Mouse (Mus musculus) midbrain, embryonic 13.5 days (tissue): ENCODE measurements at regions not wholly inside any gene's neighbourhood (a gene's known extent, or its start where the extent isn't known, plus 50 kb on each side); places are given as distances from the start of the nearest gene placed in this dataset.

Experiments used
- ATAC-seq: fragments of 200-750 bp; cut with Nextera tagmentation; 2 replicates; pipeline ENCODE4 v1.8.0; 2017; ENCODE audit warnings: mild to moderate bottlenecking, moderate TSS enrichment, moderate library complexity
- H3K27ac ChIP-seq: fragments of 300-500 bp; sonication (generic); 2 replicates; pipeline ENCODE4 v1.5.1; 2015; ENCODE audit warnings: inconsistent platforms, mild to moderate bottlenecking, moderate library complexity
- H3K27me3 ChIP-seq: fragments of 300-500 bp; sonication (generic); 2 replicates; pipeline ENCODE4 v1.6.1; 2015; ENCODE audit warnings: mild to moderate bottlenecking, inconsistent platforms
- H3K36me3 ChIP-seq: fragments of 300-500 bp; sonication (generic); 2 replicates; pipeline ENCODE4 v1.6.1; 2015; ENCODE audit warnings: mild to moderate bottlenecking, inconsistent platforms
- H3K4me1 ChIP-seq: fragments of 300-500 bp; sonication (generic); replicated peaks from 2 replicates; pipeline ENCODE4 v1.6.1; 2015; ENCODE audit warnings: inconsistent platforms
- H3K4me2 ChIP-seq: fragments of 300-500 bp; sonication (generic); replicated peaks from 2 replicates; pipeline ENCODE4 v1.6.1; 2015; ENCODE audit warnings: moderate library complexity, mild to moderate bottlenecking, inconsistent platforms
- H3K4me3 ChIP-seq: fragments of 300-500 bp; sonication (generic); replicated peaks from 2 replicates; pipeline ENCODE4 v1.5.1; 2015; ENCODE audit warnings: mild to moderate bottlenecking, inconsistent platforms
- H3K9ac ChIP-seq: fragments of 300-500 bp; sonication (generic); replicated peaks from 2 replicates; pipeline ENCODE4 v1.6.1; 2015; ENCODE audit warnings: mild to moderate bottlenecking, inconsistent platforms
- H3K9me3 ChIP-seq: fragments of 300-500 bp; sonication (generic); 2 replicates; pipeline ENCODE4 v1.6.1; 2016; ENCODE audit warnings: mild to moderate bottlenecking, inconsistent platforms
- WGBS: fragments of 180-500 bp; shearing (Covaris S2); methylation state at CpG from one replicate; pipeline ENCODE4 v1.1.7; 2015; 5-methylcytosine and 5-hydroxymethylcytosine counted together

- Histone ChIP-seq H3K27me3 (no peaks in the 10 kb centered on the region), H3K4me2 (no peak overlapping the region), H3K9me3 (no peaks in the 10 kb centered on the region), H3K9ac (no peak overlapping the region), H3K27ac (peak overlapping the region; percentile 46; the same call in 1 of the 2 replicates), H3K4me1 (peaks cover 33% of the 10 kb centered on the region), H3K4me3 (no peak overlapping the region), H3K36me3 (no peaks in the 10 kb centered on the region)
- 57% methylated on average over 5 of the region's 5 CpGs for WGBS
- no peak for ATAC-seq
Measured at GRCm38 (mm10) chr13:112000696-112001095, 191.9 kb upstream of the Map3k1 start.

GRCm38 (mm10) chr13:112001155-112002025 lies 192.6 kb upstream of the Map3k1 start:
- no peaks in the 10 kb centered on the region for H3K9me3 ChIP-seq
- peaks cover 30% of the 10 kb centered on the region for H3K4me1 ChIP-seq
- no peaks in the 10 kb centered on the region for H3K27me3 ChIP-seq
- H3K27ac ChIP-seq: peak overlapping the region; percentile 46; the same call in 1 of the 2 replicates
- WGBS: 41% methylated on average over 20 of the region's 20 CpGs
- H3K36me3 ChIP-seq: no peaks in the 10 kb centered on the region
- no peak overlapping the region for H3K4me3 ChIP-seq
- peak; percentile 51 for ATAC-seq
- H3K4me2 ChIP-seq: no peak overlapping the region
- H3K9ac ChIP-seq: no peak overlapping the region

GRCm38 (mm10) chr13:112002661-112003347 lies 194.0 kb upstream of the Map3k1 start:
- Histone ChIP-seq H3K4me2 (no peak overlapping the region), H3K4me3 (no peak overlapping the region), H3K9me3 (no peaks in the 10 kb centered on the region), H3K4me1 (peaks cover 22% of the 10 kb centered on the region), H3K9ac (no peak overlapping the region), H3K36me3 (no peaks in the 10 kb centered on the region), H3K27ac (no peak overlapping the region), H3K27me3 (no peaks in the 10 kb centered on the region)
- WGBS: 63% methylated on average over 15 of the region's 15 CpGs
- no peak for ATAC-seq

GRCm38 (mm10) chr13:112003445-112003844 lies 194.7 kb upstream of the Map3k1 start:
- H3K36me3 ChIP-seq: no peaks in the 10 kb centered on the region
- no peak overlapping the region for H3K4me2 ChIP-seq
- no peak for ATAC-seq
- no peaks in the 10 kb centered on the region for H3K27me3 ChIP-seq
- H3K9me3 ChIP-seq: no peaks in the 10 kb centered on the region
- 80% methylated on average over 7 of the region's 7 CpGs for WGBS
- H3K4me1 ChIP-seq: peaks cover 22% of the 10 kb centered on the region
- H3K27ac ChIP-seq: no peak overlapping the region
- H3K4me3 ChIP-seq: no peak overlapping the region
- H3K9ac ChIP-seq: no peak overlapping the region

DNA sequence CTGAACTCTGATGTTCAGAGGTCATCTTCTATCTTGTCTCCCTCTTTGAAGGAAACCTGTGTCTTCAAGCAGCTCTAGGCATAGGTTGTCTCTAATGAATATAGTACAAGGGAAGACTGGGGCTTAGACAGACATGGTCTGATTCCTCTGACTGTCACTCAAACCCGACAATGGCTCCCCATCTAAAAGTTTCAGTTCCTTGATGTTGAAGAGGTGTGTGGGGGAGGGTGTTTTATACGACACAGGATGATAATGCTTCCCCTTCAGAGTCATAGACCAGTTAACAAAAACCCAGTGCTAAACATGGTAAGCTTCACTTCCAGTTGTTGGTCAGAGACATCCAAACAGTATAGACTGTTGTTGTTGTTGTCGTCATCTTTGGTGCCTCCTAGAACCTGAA lies 195.3 kb upstream of the Map3k1 start:
- no peaks in the 10 kb centered on the region for H3K9me3 ChIP-seq
- H3K36me3 ChIP-seq: no peaks in the 10 kb centered on the region
- H3K4me1 ChIP-seq: peaks cover 22% of the 10 kb centered on the region
- H3K4me3 ChIP-seq: no peak overlapping the region
- H3K27me3 ChIP-seq: no peaks in the 10 kb centered on the region
- WGBS: 94% methylated on average over 3 of the region's 3 CpGs
- H3K4me2 ChIP-seq: no peak overlapping the region
- no peak overlapping the region for H3K9ac ChIP-seq
- no peak for ATAC-seq
- no peak overlapping the region for H3K27ac ChIP-seq

DNA sequence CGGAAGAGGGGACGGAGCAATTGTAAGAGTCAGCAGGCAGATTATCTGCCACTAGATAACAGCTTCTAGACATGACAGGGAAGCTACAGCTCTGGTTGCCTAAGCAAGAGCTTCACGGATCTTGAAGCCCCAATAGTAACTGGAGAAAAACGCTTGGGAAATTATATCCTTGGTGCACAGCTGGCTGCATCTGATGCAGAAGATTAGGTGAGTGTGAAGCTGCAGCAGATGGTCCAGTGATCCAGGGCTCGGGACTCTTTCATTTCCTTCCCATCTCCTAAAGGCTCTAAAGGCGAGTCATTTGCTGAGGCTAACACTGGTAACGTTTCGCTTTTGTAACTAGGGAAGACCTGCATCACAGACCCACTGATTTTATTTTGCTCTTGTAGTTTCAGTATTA lies 196.6 kb upstream of the Map3k1 start:
- no peak overlapping the region for H3K4me3 ChIP-seq
- 78% methylated on average over 8 of the region's 8 CpGs for WGBS
- H3K9me3 ChIP-seq: no peaks in the 10 kb centered on the region
- no peaks in the 10 kb centered on the region for H3K27me3 ChIP-seq
- no peak overlapping the region for H3K4me2 ChIP-seq
- H3K4me1 ChIP-seq: peaks cover 21% of the 10 kb centered on the region
- H3K9ac ChIP-seq: no peak overlapping the region
- ATAC-seq: no peak
- no peaks in the 10 kb centered on the region for H3K36me3 ChIP-seq
- H3K27ac ChIP-seq: no peak overlapping the region

GRCm38 (mm10) chr13:112008806-112009205 lies 200.0 kb upstream of the Map3k1 start:
- Histone ChIP-seq H3K36me3 (no peaks in the 10 kb centered on the region), H3K9ac (no peak overlapping the region), H3K9me3 (no peaks in the 10 kb centered on the region), H3K27me3 (no peaks in the 10 kb centered on the region), H3K4me1 (no peaks in the 10 kb centered on the region), H3K27ac (no peak overlapping the region), H3K4me2 (no peak overlapping the region), H3K4me3 (no peak overlapping the region)
- ATAC-seq: no peak
- WGBS: 96% methylated on average over 5 of the region's 5 CpGs

GRCm38 (mm10) chr13:112009288-112009687 lies 200.5 kb upstream of the Map3k1 start:
- H3K4me2 ChIP-seq: no peak overlapping the region
- no peaks in the 10 kb centered on the region for H3K27me3 ChIP-seq
- no peak overlapping the region for H3K9ac ChIP-seq
- no peak overlapping the region for H3K27ac ChIP-seq
- no peaks in the 10 kb centered on the region for H3K9me3 ChIP-seq
- no peaks in the 10 kb centered on the region for H3K36me3 ChIP-seq
- H3K4me1 ChIP-seq: no peaks in the 10 kb centered on the region
- no peak for ATAC-seq
- WGBS: 73% methylated on average over 3 of the region's 3 CpGs
- H3K4me3 ChIP-seq: no peak overlapping the region

GRCm38 (mm10) chr13:112010464-112010863 lies 201.7 kb upstream of the Map3k1 start:
- Histone ChIP-seq H3K27ac (no peak overlapping the region), H3K4me2 (no peak overlapping the region), H3K4me1 (no peaks in the 10 kb centered on the region), H3K9ac (no peak overlapping the region), H3K27me3 (no peaks in the 10 kb centered on the region), H3K36me3 (no peaks in the 10 kb centered on the region), H3K9me3 (no peaks in the 10 kb centered on the region), H3K4me3 (no peak overlapping the region)
- 93% methylated on average over 8 of the region's 8 CpGs for WGBS
- no peak for ATAC-seq

GRCm38 (mm10) chr13:112012640-112013039 lies 203.8 kb upstream of the Map3k1 start:
- no peak for ATAC-seq
- WGBS: 62% methylated on average over 1 of the region's 1 CpGs

GRCm38 (mm10) chr13:112015083-112015482 lies 206.3 kb upstream of the Map3k1 start:
- WGBS: 86% methylated on average over 3 of the region's 3 CpGs
- no peaks in the 10 kb centered on the region for H3K9me3 ChIP-seq
- H3K4me3 ChIP-seq: no peak overlapping the region
- no peak overlapping the region for H3K9ac ChIP-seq
- no peaks in the 10 kb centered on the region for H3K4me1 ChIP-seq
- H3K36me3 ChIP-seq: no peaks in the 10 kb centered on the region
- no peaks in the 10 kb centered on the region for H3K27me3 ChIP-seq
- no peak overlapping the region for H3K27ac ChIP-seq
- ATAC-seq: no peak
- no peak overlapping the region for H3K4me2 ChIP-seq

More at GRCm38 (mm10) chr13:112012640-112013039, 203.8 kb upstream of the Map3k1 start:
- Histone ChIP-seq H3K9me3 (no peaks in the 10 kb centered on the region), H3K9ac (no peak overlapping the region), H3K4me2 (no peak overlapping the region), H3K27me3 (no peaks in the 10 kb centered on the region), H3K4me1 (no peaks in the 10 kb centered on the region), H3K36me3 (no peaks in the 10 kb centered on the region), H3K4me3 (no peak overlapping the region), H3K27ac (no peak overlapping the region)

GRCm38 (mm10) chr13:112016280-112016679 lies 207.5 kb upstream of the Map3k1 start:
- H3K4me1 ChIP-seq: no peaks in the 10 kb centered on the region
- no peak overlapping the region for H3K4me3 ChIP-seq
- no peaks in the 10 kb centered on the region for H3K36me3 ChIP-seq
- no peak overlapping the region for H3K4me2 ChIP-seq
- ATAC-seq: no peak
- no peaks in the 10 kb centered on the region for H3K9me3 ChIP-seq
- no peaks in the 10 kb centered on the region for H3K27me3 ChIP-seq
- no peak overlapping the region for H3K27ac ChIP-seq
- no peak overlapping the region for H3K9ac ChIP-seq
